Mouse (Mus musculus): ENCODE measurements around the gene Polr2f. TPM values are rescaled to one million over a fixed set of nuclear protein-coding genes. Genes with fewer than 3 reads are reported as not detected.

Polr2f gene
- polyA plus RNA-seq, 1 experiment from 2014 or later = 318 TPM

- no peak for ATAC-seq (ENCODE audit: low FRiP score, low read depth)
- H3K4me3 ChIP-seq = no peak overlapping the region
- H3K27me3 ChIP-seq (replicated peaks) = no peaks in the 10 kb centered on the region
- H3K4me1 ChIP-seq = peaks cover 4% of the 10 kb centered on the region; the same call in 1 of the 2 replicates
- peaks cover 65% of the 10 kb centered on the region for H3K36me3 ChIP-seq
- 84% methylated on average over 13 of the region's 13 CpGs for WGBS
- H3K27ac ChIP-seq = no peak overlapping the region
- no peaks in the 10 kb centered on the region for H3K9me3 ChIP-seq
- no peak overlapping the region for H3K4me2 ChIP-seq (replicated peaks)
- H3K9ac ChIP-seq = no peak overlapping the region
Measured at GRCm38 (mm10) chr15:79122546-79122945, 18.3 kb upstream of the Polr2f start.

GRCm38 (mm10) chr15:79123751-79124150 is 17.1 kb upstream of the Polr2f start:
- H3K4me1 ChIP-seq = peaks cover 4% of the 10 kb centered on the region; the same call in 1 of the 2 replicates
- H3K27me3 ChIP-seq (replicated peaks) = no peaks in the 10 kb centered on the region
- H3K27ac ChIP-seq = no peak overlapping the region
- peaks cover 76% of the 10 kb centered on the region for H3K36me3 ChIP-seq
- 91% methylated on average over 6 of the region's 6 CpGs for WGBS
- no peak overlapping the region for H3K4me3 ChIP-seq
- no peak overlapping the region for H3K4me2 ChIP-seq (replicated peaks)
- H3K9ac ChIP-seq = no peak overlapping the region
- no peaks in the 10 kb centered on the region for H3K9me3 ChIP-seq
- no peak for ATAC-seq (ENCODE audit: low FRiP score, low read depth)

GRCm38 (mm10) chr15:79124331-79124875 is 16.4 kb upstream of the Polr2f start:
- H3K9me3 ChIP-seq = no peaks in the 10 kb centered on the region
- no peak overlapping the region for H3K4me3 ChIP-seq
- no peak for ATAC-seq (ENCODE audit: low FRiP score, low read depth)
- H3K27me3 ChIP-seq (replicated peaks) = no peaks in the 10 kb centered on the region
- WGBS = 87% methylated on average over 10 of the region's 10 CpGs
- H3K9ac ChIP-seq = no peak overlapping the region
- no peak overlapping the region for H3K27ac ChIP-seq
- H3K36me3 ChIP-seq = peaks cover 74% of the 10 kb centered on the region
- H3K4me1 ChIP-seq = peaks cover 4% of the 10 kb centered on the region; the same call in 1 of the 2 replicates
- H3K4me2 ChIP-seq (replicated peaks) = no peak overlapping the region

- H3K4me2 ChIP-seq (replicated peaks) = no peak overlapping the region
- no peak overlapping the region for H3K9ac ChIP-seq
- 87% methylated on average over 13 of the region's 13 CpGs for WGBS
- no peak for ATAC-seq (ENCODE audit: low FRiP score, low read depth)
- no peak overlapping the region for H3K4me3 ChIP-seq
- H3K27ac ChIP-seq = no peak overlapping the region
- peaks cover 80% of the 10 kb centered on the region for H3K36me3 ChIP-seq
- no peaks in the 10 kb centered on the region for H3K27me3 ChIP-seq (replicated peaks)
- peaks cover 8% of the 10 kb centered on the region; the same call in 1 of the 2 replicates for H3K4me1 ChIP-seq
- no peaks in the 10 kb centered on the region for H3K9me3 ChIP-seq
Measured at GRCm38 (mm10) chr15:79126217-79126932, 14.4 kb upstream of the Polr2f start.

GRCm38 (mm10) chr15:79127101-79127500 is 13.7 kb upstream of the Polr2f start:
- H3K36me3 ChIP-seq = peaks cover 85% of the 10 kb centered on the region
- no peaks in the 10 kb centered on the region for H3K9me3 ChIP-seq
- H3K27me3 ChIP-seq (replicated peaks) = no peaks in the 10 kb centered on the region
- H3K27ac ChIP-seq = no peak overlapping the region
- ATAC-seq (ENCODE audit: low FRiP score, low read depth) = no peak
- peaks cover 8% of the 10 kb centered on the region; the same call in 1 of the 2 replicates for H3K4me1 ChIP-seq
- H3K9ac ChIP-seq = no peak overlapping the region
- WGBS = 95% methylated on average over 12 of the region's 12 CpGs
- H3K4me2 ChIP-seq (replicated peaks) = no peak overlapping the region
- no peak overlapping the region for H3K4me3 ChIP-seq

GRCm38 (mm10) chr15:79128208-79128607 is 12.6 kb upstream of the Polr2f start:
- Histone ChIP-seq H3K4me2 (replicated peaks) (no peak overlapping the region), H3K4me3 (no peak overlapping the region), H3K36me3 (peaks cover 83% of the 10 kb centered on the region), H3K9me3 (no peaks in the 10 kb centered on the region), H3K9ac (no peak overlapping the region), H3K27me3 (replicated peaks) (no peaks in the 10 kb centered on the region), H3K27ac (no peak overlapping the region), H3K4me1 (peaks cover 4% of the 10 kb centered on the region; the same call in 1 of the 2 replicates)
- no peak for ATAC-seq (ENCODE audit: low FRiP score, low read depth)
- 92% methylated on average over 5 of the region's 5 CpGs for WGBS

GRCm38 (mm10) chr15:79129311-79129710 is 11.5 kb upstream of the Polr2f start:
- H3K4me3 ChIP-seq = no peak overlapping the region
- peaks cover 4% of the 10 kb centered on the region; the same call in 1 of the 2 replicates for H3K4me1 ChIP-seq
- no peaks in the 10 kb centered on the region for H3K27me3 ChIP-seq (replicated peaks)
- H3K27ac ChIP-seq = no peak overlapping the region
- H3K4me2 ChIP-seq (replicated peaks) = no peak overlapping the region
- H3K36me3 ChIP-seq = peaks cover 81% of the 10 kb centered on the region
- ATAC-seq (ENCODE audit: low FRiP score, low read depth) = no peak
- no peak overlapping the region for H3K9ac ChIP-seq
- no peaks in the 10 kb centered on the region for H3K9me3 ChIP-seq
- 82% methylated on average over 7 of the region's 7 CpGs for WGBS

GRCm38 (mm10) chr15:79130782-79131181 is 10.0 kb upstream of the Polr2f start:
- H3K27ac ChIP-seq = no peak overlapping the region
- H3K4me3 ChIP-seq = no peak overlapping the region
- 86% methylated on average over 10 of the region's 10 CpGs for WGBS
- no peaks in the 10 kb centered on the region for H3K27me3 ChIP-seq (replicated peaks)
- peaks cover 7% of the 10 kb centered on the region; the same call in 1 of the 2 replicates for H3K4me1 ChIP-seq
- peaks cover 73% of the 10 kb centered on the region for H3K36me3 ChIP-seq
- no peak overlapping the region for H3K9ac ChIP-seq
- no peak overlapping the region for H3K4me2 ChIP-seq (replicated peaks)
- no peak for ATAC-seq (ENCODE audit: low FRiP score, low read depth)
- no peaks in the 10 kb centered on the region for H3K9me3 ChIP-seq

- H3K36me3 ChIP-seq = peaks cover 67% of the 10 kb centered on the region
- no peaks in the 10 kb centered on the region for H3K27me3 ChIP-seq (replicated peaks)
- ATAC-seq (ENCODE audit: low FRiP score, low read depth) = no peak
- WGBS = 65% methylated on average over 7 of the region's 7 CpGs
- no peaks in the 10 kb centered on the region for H3K9me3 ChIP-seq
- no peak overlapping the region for H3K4me2 ChIP-seq (replicated peaks)
- no peak overlapping the region for H3K4me3 ChIP-seq
- no peak overlapping the region for H3K9ac ChIP-seq
- H3K27ac ChIP-seq = no peak overlapping the region
- H3K4me1 ChIP-seq = peaks cover 7% of the 10 kb centered on the region; the same call in 1 of the 2 replicates
Measured at GRCm38 (mm10) chr15:79131442-79131841, 9.4 kb upstream of the Polr2f start.

GRCm38 (mm10) chr15:79133191-79133661 is 7.6 kb upstream of the Polr2f start:
- Histone ChIP-seq H3K4me3 (no peak overlapping the region), H3K27ac (no peak overlapping the region), H3K9ac (no peak overlapping the region), H3K4me1 (peaks cover 7% of the 10 kb centered on the region; the same call in 1 of the 2 replicates), H3K36me3 (peaks cover 52% of the 10 kb centered on the region), H3K27me3 (replicated peaks) (no peaks in the 10 kb centered on the region), H3K4me2 (replicated peaks) (no peak overlapping the region), H3K9me3 (no peaks in the 10 kb centered on the region)
- ATAC-seq (ENCODE audit: low FRiP score, low read depth) = no peak
- WGBS = 84% methylated on average over 6 of the region's 6 CpGs

GRCm38 (mm10) chr15:79134496-79135270 is 6.1 kb upstream of the Polr2f start:
- H3K27ac ChIP-seq = no peak overlapping the region
- H3K27me3 ChIP-seq (replicated peaks) = no peaks in the 10 kb centered on the region
- H3K9ac ChIP-seq = no peak overlapping the region
- peaks cover 43% of the 10 kb centered on the region for H3K36me3 ChIP-seq
- 84% methylated on average over 9 of the region's 9 CpGs for WGBS
- no peak overlapping the region for H3K4me2 ChIP-seq (replicated peaks)
- H3K4me1 ChIP-seq = peaks cover 7% of the 10 kb centered on the region; the same call in 1 of the 2 replicates
- H3K4me3 ChIP-seq = no peak overlapping the region
- no peaks in the 10 kb centered on the region for H3K9me3 ChIP-seq
- ATAC-seq (ENCODE audit: low FRiP score, low read depth) = no peak

GRCm38 (mm10) chr15:79135332-79135731 is 5.5 kb upstream of the Polr2f start:
- H3K9me3 ChIP-seq = no peaks in the 10 kb centered on the region
- no peaks in the 10 kb centered on the region for H3K27me3 ChIP-seq (replicated peaks)
- H3K9ac ChIP-seq = no peak overlapping the region
- no peak overlapping the region for H3K4me3 ChIP-seq
- H3K4me1 ChIP-seq = peaks cover 7% of the 10 kb centered on the region
- H3K27ac ChIP-seq = no peak overlapping the region
- H3K36me3 ChIP-seq = peaks cover 36% of the 10 kb centered on the region
- WGBS = 80% methylated on average over 9 of the region's 9 CpGs
- ATAC-seq (ENCODE audit: low FRiP score, low read depth) = no peak
- no peak overlapping the region for H3K4me2 ChIP-seq (replicated peaks)
